Mouse (Mus musculus) T-cell, adult 2 months (primary cell): Measurements from ENCODE around the gene Pola1.
"Not testable (repeated sequence)": the region's sequence is repeated elsewhere in the genome, so short reads cannot be mapped to it uniquely, and the experiment has no call there.

Experiments
- DNase-seq: peaks from one replicate; pipeline ENCODE4 v3.0.0; 2022; ENCODE audit warnings: low spot score

The Pola1 gene

DNA sequence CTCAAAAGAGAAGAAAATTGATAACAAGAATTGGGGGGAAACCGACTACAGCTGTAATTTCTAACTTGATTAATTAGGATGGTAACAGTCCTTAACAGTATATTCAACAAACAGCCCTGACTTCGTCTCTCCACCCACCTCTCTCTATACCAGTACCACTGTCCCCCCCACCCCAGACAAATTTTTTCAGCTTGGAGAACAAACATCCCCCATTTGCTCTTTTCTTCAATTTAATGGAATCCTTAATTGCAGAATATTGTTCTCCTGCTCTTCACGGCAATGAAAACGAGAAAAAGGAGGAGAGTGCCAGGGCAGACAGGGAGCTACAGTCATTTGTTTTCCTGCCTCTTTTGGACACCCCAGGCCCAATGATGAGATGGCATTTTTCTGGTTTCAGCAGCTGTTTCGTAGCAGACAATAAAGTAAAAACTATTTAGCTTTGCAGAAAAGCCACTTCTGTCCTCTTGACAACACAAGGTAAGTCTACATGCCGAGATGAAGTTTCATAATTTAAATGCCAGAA, 202.2 kb downstream of the Pola1 start:
- DNase-seq = no peak

DNA sequence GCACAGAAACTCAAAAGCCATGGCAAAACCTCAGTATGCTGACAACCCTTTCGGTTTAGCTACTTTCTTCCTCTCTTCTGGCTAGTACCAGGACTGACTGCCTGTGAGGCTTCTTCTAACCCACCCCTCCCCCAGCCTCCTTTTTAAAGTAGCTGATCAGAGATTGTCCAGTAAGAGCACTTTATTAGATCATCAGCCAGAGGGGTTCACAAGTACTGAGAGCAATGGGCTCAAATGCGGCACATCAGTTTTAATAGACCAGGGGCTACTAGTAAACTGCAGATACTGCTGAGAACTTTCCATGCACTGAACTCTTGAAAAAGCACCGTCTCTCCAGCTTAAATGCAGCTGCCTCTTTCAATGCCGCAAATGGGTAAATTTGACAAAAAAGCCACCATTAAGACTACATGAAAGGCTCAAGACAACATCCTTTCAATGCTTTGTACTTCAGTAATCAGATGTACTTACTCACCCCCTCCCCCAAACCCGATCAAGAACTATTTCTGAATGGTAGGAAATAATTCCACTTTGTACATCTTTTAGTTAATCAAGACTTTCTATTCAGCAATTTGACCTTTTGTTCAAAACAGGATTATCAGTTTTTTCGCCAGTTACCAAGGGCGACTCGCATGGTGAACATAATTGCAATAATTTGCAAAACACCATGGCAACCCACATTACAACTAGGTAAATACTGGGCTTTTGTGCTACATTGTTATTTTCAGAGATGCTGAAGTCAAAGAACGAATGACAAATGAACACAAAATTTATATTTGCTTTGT, 202.8 kb downstream of the Pola1 start:
- no peak for DNase-seq

DNA sequence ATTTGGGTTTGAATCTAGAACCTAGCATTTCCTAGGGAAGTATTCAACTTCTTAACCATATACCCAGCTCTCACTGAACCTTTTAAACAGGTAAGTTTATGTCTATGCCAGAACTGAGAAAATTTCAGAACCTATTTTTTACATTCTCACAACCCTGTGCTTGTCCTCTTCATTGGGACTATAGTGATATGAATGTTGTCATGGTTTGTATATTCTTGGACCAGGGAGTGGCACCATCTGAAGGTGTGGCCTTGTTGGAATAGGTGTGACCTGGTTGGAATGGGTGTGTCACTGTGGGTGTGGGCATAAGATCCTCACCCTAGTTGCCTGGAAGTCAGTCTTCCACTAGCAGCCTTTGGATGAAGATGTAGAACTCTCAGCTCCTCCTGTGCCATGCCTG, 231.1 kb downstream of the Pola1 start:
- DNase-seq = not testable (repeated sequence)

DNA sequence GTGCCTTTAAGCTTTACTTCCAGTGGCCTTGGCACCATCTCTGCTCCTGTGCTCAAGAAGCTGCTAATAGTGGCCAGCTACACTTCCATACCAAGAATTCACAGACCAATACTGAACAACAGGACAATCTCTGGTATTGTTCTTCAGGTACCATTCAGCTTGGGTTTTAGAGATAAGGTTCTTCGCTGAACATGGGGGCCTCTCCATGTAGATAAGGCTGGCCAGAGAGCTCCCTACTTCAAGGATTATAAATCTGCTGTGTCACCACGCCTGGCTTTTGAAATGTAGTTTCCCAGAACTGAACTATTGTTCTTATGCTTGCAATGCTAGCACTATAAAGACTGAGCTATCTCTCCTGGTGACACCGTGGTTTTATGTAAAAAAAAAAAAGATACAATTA, 234.9 kb downstream of the Pola1 start:
- DNase-seq = no peak

DNA sequence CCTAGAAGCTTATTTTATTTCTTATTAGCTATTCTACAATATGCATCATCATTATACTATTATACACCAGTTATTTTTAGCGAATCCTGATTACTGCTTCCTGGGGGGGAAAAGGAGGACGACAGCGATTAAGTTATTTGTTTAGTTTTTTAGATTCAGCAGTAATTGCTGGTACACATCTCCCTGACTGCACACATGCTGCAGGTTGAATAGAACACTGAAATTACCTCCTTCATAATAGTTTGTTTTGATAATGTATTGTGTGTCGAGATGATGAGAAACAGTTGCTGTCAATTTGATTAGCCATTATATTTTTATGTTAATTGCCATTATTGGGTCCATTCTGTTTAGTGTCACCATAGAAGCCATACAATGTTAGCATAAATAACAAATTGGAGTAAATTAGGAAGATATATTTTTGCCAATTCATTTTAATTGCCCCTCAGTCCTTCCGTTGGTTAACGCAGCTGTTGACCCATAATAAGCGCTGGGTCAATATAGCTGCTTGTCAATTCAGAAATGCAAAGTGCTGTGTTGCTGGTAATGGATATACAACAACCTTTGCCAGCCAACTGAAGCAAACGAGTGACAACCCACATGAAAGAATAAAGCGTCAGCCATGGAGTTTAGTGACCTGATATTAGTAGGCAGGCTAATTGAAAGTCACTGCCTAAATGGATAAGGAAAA, 254.5 kb downstream of the Pola1 start:
- no peak for DNase-seq

DNA sequence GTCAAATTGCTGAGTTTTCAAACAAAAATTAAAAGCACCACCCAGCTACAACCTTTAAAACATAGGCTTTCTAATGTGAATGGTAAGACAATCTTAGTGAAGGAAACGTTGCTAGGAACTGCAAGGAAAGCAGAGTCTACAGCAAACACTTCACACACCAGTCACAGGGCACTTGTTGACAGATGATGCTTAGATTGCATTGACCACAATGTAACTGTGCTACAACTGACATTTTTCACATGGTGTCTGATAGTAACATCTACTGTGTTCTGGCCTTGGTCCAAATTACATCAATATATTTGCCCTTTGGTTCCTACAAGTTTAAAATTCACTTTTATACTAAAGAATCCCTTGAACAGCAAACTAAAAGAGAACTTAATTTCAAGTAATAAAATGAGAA, 258.5 kb downstream of the Pola1 start:
- no peak for DNase-seq

DNA sequence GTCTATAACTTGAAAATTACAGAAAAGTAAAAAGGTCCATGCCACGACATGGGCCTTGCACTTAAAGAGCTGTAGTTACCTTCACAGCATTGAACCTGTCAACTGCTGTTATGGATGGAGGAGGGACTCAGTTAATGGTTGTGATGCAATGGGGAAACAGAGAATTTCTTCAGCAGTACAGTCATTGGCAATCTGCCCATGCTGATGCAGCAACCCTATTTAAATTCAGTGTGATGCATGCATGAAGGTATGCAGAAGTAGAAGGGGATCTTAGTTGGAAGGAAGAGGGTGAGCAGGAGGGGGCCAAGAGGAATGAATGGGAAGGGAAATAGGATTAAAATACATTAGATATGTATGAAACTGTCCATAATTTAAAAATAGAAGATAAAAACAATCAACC, 262.2 kb downstream of the Pola1 start:
- DNase-seq = no peak

DNA sequence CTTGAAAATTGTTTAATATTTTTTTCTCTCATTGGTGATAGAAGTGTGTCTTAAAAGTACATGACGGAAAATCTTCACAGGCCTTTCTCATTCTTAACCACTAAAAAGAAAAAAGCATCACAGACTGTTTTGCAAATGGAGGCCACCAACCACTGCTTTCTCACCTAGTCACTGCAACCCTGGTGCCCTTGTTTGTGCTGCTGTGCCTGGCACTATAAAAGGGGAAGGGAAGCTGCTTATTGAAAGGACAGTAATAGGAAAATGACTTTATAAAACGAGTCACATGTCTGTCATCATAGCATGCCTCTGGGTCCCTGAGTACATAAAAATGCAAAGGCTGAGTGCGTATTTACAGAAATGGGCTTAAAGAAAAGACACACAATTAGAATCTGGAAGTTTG, 263.7 kb downstream of the Pola1 start:
- no peak for DNase-seq

DNA sequence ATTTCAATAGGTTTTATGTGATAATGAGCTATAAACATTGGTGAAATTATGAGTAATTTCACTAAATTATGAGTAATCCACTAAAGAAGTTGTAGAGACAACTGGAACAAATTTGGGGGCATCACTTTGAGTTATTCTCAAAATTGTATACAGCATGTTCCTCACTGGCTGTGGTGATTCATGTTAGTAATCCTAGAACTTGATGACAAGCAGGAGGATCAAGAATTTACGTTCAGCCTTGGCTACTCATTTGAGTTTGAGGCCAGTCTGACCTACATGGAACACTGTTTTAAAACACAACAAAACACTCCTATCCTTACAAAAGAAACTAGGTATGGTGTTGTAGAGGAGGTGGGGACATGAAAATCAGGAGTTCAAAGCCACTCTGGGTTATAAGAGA, 310.6 kb downstream of the Pola1 start:
- DNase-seq = no peak

DNA sequence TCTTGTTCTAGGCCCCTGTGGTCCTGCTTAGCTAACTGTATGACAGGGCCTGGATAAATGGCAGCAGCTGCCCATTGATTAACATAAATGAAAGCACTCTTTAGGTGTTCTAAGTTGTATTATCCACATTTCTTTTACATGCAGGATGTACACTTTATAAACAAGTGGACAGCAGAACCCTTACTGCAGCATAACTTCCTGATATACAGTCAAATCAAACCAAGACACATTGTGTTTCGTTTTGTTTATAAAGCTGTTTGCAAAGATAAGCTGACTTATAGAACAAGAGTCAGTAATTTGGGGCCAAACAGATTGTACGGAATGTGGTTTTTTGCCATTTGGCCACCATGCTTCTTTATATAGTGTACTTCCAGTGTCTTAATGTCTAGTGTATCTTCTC, 312.0 kb downstream of the Pola1 start:
- DNase-seq = no peak

DNA sequence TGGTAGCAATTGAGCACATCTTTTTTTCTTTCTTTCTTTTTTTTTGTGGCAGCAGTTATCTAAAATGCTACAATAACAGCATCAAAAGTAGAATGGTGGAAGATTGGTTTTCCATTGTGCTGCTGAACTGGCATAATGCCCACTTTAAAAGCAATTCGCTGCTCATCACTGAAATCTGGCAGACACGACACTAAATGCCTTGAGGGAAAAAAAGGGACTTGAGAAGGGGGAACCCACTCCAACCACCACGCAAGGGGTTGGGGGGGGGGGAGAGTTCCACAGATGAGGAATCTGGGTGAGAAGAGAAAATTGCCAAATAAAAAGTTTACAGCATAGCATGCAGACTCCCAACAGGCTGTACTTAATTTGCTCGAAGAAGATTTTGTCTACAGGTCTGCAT, 314.4 kb downstream of the Pola1 start:
- DNase-seq = no peak

DNA sequence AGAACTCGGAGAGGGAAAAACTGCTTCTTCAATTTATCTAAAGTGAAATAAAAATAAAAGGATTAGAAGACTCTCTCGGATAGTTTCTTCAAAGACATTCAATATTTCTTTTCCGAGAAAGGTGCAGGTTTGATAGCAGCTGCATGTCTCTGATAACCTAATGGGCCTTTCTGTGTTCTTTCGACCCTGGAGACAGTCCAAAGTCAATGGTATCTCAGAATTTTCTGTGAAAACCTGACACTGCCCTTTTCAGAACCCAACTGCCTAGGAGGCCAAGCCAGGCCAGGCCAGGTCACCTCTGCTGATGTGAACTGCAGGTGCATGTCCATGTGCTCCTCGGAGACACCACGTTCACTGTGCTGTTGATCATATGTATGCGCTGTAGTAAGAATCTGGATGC, 326.2 kb downstream of the Pola1 start:
- no peak for DNase-seq

DNA sequence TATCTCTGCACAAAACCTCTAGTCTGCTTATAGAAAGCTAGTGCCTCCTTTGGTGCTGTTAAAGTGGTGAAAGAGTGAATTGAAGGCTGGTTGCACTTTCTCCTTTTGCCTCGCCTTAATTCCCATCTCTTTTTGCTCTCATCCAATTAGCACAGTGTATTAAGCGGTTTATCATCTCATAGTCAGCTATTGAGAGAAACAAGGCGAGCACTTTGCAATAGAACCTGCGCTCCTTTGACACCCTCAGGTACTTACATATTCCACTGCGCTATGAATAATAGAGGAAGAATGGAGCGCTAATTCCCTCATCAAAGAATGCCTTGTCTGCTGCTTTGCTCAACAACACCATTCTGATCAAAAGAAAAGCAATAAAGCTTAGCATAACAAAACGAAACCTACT, 330.2 kb downstream of the Pola1 start:
- no peak for DNase-seq

DNA sequence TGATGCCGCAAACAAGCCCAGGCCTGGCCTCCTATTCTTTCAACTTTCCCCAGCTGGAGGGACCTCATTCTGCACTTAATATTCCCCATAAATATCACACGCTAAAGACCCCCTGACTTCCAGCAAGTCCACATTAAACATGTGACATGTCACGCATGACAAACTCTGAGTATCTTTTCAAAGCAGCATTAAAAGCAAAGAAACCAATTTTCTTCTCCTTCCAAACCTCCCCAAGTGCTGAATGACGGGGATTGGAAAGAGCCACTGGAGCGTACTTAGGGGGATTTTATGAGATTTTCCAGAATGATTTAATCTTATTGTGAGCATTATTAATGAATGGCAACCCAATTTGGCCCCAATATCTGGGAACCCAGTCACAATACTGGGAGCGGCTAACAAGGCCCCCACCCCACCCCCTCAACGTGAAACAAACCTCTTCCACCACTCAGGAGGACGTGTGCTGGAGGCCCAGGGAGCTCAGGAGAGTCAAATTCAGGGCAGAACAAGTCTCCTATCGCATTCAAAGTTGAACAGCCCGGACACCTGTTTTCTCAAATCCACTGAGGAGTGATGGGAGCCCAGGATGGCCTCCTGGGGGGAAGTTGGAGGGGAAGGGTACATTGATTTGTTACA, 331.7 kb downstream of the Pola1 start:
- no peak for DNase-seq

DNA sequence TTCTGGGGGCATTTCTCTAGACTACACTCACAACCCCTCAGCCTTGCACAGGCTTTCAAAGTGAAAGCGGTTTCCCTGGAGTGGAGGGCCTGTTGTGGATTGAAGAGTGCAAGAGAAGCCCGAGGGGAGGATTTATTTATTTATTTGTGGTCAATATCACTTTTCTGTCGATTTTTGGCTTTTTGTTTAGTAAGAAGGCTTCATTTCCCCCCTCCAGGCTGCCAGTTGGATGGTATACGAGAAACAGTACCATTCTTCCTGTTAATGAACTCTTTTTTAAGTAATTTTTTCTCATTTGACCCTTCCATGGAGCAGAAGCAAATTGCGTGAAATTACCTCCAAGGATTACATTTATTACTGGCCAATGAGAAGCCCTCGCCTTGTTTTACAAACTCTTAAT, 332.2 kb downstream of the Pola1 start:
- no peak for DNase-seq

DNA sequence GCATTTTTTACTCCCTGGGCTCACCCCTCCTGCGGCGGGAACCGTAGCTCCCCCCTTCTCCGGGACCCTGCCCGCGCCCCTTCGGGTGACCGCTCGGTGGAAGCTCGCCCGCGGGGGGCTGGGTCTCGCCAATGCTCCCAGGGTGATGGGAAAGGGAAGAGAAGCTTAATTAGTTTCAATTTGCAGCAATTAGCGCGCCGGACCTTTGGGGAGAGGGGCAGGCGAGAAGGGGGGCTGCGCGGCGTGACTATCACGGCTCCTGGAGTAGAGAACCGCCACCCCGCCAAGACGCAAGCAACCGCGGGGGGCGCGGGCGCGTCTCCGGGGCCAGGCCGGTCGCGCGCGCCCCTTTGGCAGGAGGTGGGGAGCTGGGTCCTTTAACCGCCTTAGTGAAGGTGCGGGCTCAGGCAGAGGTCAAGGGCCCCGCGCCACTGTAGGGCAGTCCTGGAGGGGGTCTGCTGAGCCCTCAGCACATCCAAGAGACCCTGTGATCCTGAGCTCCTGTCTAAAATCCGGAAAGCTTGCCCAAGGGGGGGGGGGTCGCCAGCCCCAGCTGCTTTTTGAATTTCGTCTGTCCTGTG, 332.8 kb downstream of the Pola1 start:
- DNase-seq = no peak

DNA sequence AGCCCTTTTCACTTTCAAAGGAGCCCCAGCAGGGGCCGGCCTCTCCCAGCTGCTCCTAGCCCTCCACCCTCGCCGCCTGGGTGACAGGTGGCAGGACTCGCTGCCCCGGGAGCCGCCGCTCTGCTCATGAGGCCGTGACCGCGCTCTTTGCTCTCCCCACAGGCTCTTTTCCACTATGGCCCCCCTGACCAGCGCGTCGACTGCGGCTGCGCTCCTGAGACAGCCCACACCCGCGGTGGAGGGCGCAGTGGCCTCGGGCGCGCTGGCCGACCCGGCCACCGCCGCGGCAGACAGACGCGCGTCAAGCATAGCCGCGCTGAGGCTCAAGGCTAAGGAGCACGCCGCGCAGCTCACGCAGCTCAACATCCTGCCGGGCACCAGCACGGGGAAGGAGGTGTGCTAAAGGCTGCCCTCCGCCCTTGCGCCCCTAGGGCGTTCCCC, 334.9 kb downstream of the Pola1 start:
- DNase-seq = no peak

DNA sequence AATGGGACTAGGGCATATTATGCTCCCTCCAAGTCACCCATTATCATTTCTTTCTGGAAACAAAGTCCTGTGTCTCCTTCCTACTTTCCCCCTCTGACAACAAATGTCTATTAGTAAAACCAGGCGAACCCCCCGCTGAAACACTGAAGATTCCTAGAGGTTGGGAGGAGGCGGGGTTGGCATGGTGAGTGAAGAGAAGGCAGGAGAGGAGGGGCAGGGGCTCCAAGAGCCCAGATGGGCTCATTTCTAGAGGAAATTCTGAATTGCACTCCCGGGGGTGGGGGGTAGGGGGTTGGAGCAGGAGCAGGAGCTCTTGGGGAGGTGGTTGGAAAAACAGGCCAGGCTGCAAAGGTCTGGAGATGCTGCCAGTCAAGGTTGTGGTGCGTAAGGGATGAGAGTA, 336.1 kb downstream of the Pola1 start:
- no peak for DNase-seq

DNA sequence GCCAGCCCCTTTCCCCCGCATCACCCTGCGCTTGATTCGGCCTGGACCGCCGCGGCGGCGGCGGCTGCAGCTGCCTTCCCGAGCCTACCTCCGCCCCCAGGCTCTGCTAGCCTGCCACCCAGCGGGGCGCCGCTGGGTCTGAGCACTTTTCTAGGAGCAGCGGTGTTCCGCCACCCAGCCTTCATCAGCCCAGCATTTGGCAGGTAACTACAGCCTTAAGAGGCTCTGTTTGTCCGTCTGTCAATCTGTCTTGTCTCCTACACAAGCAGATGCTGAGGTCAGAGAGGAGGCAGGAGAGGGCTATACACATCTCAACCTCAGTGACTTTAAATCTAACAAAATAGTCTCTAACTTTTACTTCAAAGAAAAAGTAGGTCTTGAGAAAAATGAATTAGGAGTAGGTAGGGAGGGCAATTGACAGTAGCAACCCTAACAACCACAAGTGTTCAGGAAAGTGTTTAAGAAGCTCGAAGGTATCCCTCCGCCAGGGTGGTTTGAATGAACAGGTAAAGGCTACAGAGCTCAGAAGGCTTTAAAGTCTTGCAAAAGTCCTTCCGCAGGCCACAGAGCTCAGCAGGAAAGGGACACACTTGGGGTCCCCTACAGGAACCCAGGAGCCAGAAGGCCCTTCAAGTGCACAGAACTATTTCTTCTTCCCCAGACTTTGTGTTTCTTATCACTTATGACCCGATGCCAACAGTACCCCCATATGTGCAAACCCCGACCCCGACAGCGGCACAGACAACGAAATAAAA, 337.0 kb downstream of the Pola1 start:
- DNase-seq = no peak

DNA sequence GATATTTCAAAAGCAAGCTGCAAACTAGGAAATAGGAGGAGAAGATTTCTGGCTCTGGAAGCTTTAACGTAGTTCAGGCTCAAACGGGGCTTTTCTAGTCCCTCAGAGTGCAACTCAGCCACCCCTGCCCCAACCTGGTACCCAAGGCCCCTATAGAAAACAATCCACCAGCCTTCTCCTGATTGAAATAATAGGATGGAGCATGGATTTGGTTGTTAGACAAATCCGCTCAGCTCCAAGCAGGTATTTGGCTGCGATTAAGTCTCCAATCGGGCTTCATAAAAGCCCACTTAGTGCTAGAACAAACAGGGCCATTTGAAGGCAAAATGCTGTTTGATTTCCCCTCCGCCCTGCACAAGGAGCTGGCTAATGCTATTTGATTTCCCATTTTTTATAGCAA, 339.9 kb downstream of the Pola1 start:
- DNase-seq = no peak

DNA sequence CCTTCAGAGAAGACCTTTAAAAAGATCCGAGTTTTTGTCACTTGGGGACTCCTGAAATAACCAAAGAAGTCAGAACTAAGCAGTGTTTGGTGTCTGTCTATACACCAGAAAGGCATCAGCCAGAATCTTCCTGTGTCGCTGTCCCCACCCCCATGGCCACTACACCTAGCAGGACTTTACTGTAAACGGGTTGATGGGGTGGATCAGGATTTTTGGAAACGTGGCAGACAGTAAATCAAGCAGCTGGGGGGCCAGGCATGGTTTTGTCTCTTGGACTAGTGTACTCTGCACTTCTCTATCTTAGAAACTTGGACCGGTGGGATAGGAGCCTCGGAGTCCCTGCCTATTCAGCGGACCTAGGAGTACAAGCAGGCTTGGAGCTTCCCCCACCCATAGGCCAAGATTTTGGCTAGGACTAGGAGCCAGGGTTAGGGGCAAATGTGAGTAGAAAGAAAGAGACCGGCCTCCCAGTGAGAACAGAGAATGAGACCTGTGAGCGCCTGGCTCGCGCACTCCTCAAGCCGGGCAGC, 342.0 kb downstream of the Pola1 start:
- no peak for DNase-seq

DNA sequence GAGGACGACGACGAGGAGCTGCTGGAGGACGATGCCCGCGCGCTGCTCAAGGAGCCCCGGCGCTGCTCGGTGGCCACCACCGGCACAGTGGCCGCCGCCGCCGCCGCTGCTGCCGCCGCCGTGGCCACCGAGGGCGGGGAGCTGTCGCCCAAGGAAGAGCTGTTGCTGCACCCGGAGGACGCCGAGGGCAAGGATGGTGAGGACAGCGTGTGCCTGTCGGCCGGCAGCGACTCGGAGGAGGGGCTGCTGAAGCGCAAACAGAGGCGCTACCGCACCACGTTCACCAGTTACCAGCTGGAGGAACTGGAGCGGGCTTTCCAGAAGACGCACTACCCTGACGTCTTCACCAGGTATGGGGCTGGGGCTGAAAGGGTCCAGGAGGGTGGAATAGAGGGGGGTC, 342.9 kb downstream of the Pola1 start:
- DNase-seq = no peak
